Mouse (Mus musculus) hindbrain, embryonic 16.5 days (tissue): ENCODE measurements around the gene Eps8. TPM values are rescaled to one million over a fixed set of nuclear protein-coding genes. Genes with fewer than 3 reads are reported as not detected.

Source experiments
- polyA plus RNA-seq: library from polyadenylated mRNA; unstranded; fragments of >200 nt; fragmentation: Nextera tagmentation; extraction: Ambion mirVana; gene quantifications from 2 replicates; pipeline ENCODE4 v1.2.1, GENCODE M21; 2015

The Eps8 gene
- polyA plus RNA-seq, 1 experiment from 2014 or later: 33.7 TPM

Other genes starting within 250 kb of the Eps8 start
- 154 and 159 TPM in 2 replicates for gene Strap, start 80.2 kb upstream of the Eps8 start, polyA plus RNA-seq
- gene Dera, start 99.7 kb upstream of the Eps8 start, polyA plus RNA-seq: 13.7 and 14.3 TPM in 2 replicates